In the genomic region with DNA sequence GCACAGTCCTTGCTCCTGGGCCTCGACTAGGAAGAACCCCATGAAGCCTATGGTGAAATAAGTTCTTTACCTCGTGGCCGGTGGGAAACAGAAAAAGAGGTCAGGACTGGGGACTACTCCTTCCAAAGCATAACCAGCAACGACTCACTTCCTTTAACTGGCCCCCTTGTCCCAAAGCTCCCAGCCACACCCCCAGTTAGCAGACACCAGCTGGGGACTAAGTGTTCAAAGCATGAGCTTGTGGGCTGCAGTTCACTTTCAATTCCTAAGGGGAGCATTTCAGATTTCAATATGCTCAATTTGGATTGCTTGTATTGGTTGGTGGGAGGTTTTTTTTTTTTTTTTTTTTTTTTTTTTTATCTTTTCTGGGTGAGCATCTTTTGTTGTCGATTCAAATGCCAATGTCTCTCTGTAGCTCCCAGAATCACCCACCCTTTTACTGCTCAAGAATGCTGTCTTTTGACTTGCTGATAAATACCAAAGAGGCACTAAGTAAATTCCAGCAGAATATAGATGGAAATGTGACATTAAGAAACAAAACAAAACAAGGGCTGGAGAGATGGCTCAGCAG, we compare ENCODE assay signal across 32 mouse cellular contexts. TPM values are rescaled to one million over a fixed set of nuclear protein-coding genes. Genes with fewer than 3 reads are reported as not detected.
A peak's percentile ranks its signal among the peaks of the same experiment; 100 is the strongest.
DNase-seq lines count a peak whose midpoint lies in the region; ATAC-seq and TF ChIP-seq lines count a peak whose summit lies in the region.
"Had no signal": no experiment of that assay in that cellular context is flagged by ENCODE, and none has a peak within 500 bp of the region (broad histone marks: within the 10 kb centered on the region; RNA-seq: fewer than 3 reads in every experiment).

No protein-coding gene starts in this region.

- H3K27ac ChIP-seq in ES-E14 (ENCODE audit: insufficient read depth, low read depth, low read length, poor library complexity, severe bottlenecking) = no peak overlapping the region
- H3K27ac ChIP-seq: embryonic facial prominence, embryonic 12.5 days; heart, adult 2 months; heart, embryonic 13.5 days; hindbrain, embryonic 15.5 days; liver, embryonic 14.5 days; midbrain, embryonic 12.5 days; stomach, embryonic 15.5 days had no signal

- in situ Hi-C loops in ES-E14 (cut with MboI; ENCODE audit: low sequenced_read_pairs in 2 of 2, unreplicated experiment in 2 of 2) = no loop called here

- no peaks in the 10 kb centered on the region for H3K36me3 ChIP-seq in ES-E14 (ENCODE audit: control insufficient read depth, insufficient read depth, low read length, poor library complexity, severe bottlenecking)
- H3K36me3 ChIP-seq: embryonic facial prominence, embryonic 12.5 days; heart, embryonic 13.5 days; hindbrain, embryonic 15.5 days; midbrain, embryonic 12.5 days; stomach, embryonic 15.5 days had no signal

- H3K4me3 ChIP-seq in ES-E14 (ENCODE audit: insufficient read depth in 1 of 2, low read depth in 1 of 2, low read length in 2 of 2, poor library complexity in 1 of 2, severe bottlenecking in 1 of 2) = no peak overlapping the region
- H3K4me3 ChIP-seq: embryonic facial prominence, embryonic 12.5 days; heart, adult 2 months; heart, embryonic 13.5 days; hindbrain, embryonic 15.5 days; megakaryocyte, embryonic 14.5 days; midbrain, embryonic 12.5 days; myocyte; stomach, embryonic 15.5 days had no signal

- H3K9ac ChIP-seq in ES-E14 (ENCODE audit: insufficient read depth, low read depth, low read length, poor library complexity, severe bottlenecking) = no peak overlapping the region
- H3K9ac ChIP-seq: embryonic facial prominence, embryonic 12.5 days; heart, embryonic 13.5 days; hindbrain, embryonic 15.5 days; liver, embryonic 14.5 days; lung, embryonic 14.5 days; midbrain, embryonic 12.5 days; stomach, embryonic 15.5 days had no signal

- peak; percentile 36 for DNase-seq in layer of hippocampus, adult 9-11 months
- DNase-seq in layer of hippocampus, postnatal 25 days (ENCODE audit: extremely low spot score in 1 of 2, low spot score in 1 of 2) = no peak
- peak; percentile 59 for DNase-seq in 416B (ENCODE audit: low read depth)
- DNase-seq in ES-E14 (ENCODE audit: low read depth, low spot score) = no peak
- no peak for DNase-seq in adrenal gland, postnatal 10 days
- no peak for DNase-seq in adrenal gland, adult 2 months
- DNase-seq: cerebellum, adult 11 months; cerebellum, adult 9-10 months; cerebellum, postnatal 36 days; embryo, embryonic 11 days; gastrocnemius, postnatal 25 days; heart, adult 2 months; heart, postnatal 10 days; kidney, adult 11 months; kidney, postnatal 36 days; liver; lung, embryonic 14.5 days; lung, postnatal 14 days; right cerebral cortex, postnatal 25 days; thymus, postnatal 4 days had no signal

- ATAC-seq in granulocyte monocyte progenitor cell, adult 5-6 weeks (replicated peaks; ENCODE audit: poor library complexity, severe bottlenecking) = peak; percentile 57
- ATAC-seq: forebrain, embryonic 14.5 days; inflammation-experienced regulatory T-cells, adult 6 months; Patski had no signal

- H3K4me1 ChIP-seq in ES-E14 (ENCODE audit: control insufficient read depth in 2 of 2, insufficient read depth in 2 of 2, low read length in 2 of 2, poor library complexity in 1 of 2) = no peaks in the 10 kb centered on the region; a peak in 1 of 4 replicates
- H3K4me1 ChIP-seq: embryonic facial prominence, embryonic 12.5 days; hindbrain, embryonic 15.5 days; stomach, embryonic 15.5 days had no signal

- no peaks in the 10 kb centered on the region for H3K9me3 ChIP-seq in ES-E14 (ENCODE audit: control insufficient read depth, insufficient read depth, low read depth, low read length)
- H3K9me3 ChIP-seq: embryonic facial prominence, embryonic 12.5 days; heart, embryonic 13.5 days; hindbrain, embryonic 15.5 days; megakaryocyte, embryonic 14.5 days; midbrain, embryonic 12.5 days; stomach, embryonic 15.5 days had no signal

TF ChIP-seq in ES-E14, 5 proteins besides CTCF, POLR2A, EP300 and RAD21:
- TF ChIP-seq ZNF384 (IDR thresholded peaks at IDR 0.05; ENCODE audit: low read depth, low read length) (peak; percentile 74), ZC3H11A (IDR thresholded peaks at IDR 0.05; ENCODE audit: borderline replicate concordance, low read depth, low read length) (no peak), CHD2 (IDR thresholded peaks at IDR 0.05; ENCODE audit: low read depth, low read length) (no peak), MAFK (IDR thresholded peaks at IDR 0.05; ENCODE audit: insufficient read depth, low read depth, low read length) (no peak), HCFC1 (IDR thresholded peaks at IDR 0.05; ENCODE audit: borderline replicate concordance, insufficient read depth, low read length) (no peak)

RNA-seq across cellular contexts. Expression of a gene that starts 54.3 kb away (rescaled TPM):
- 10 to 100 TPM; 82.0 to 83.5 TPM for total RNA-seq in layer of hippocampus, postnatal 25 days (2021)
- 15.0 and 16.1 TPM in 2 replicates for total RNA-seq in ES-E14 (2012; rRNA removed)
- 71.4 and 91.9 TPM in 2 replicates for total RNA-seq in granulocyte monocyte progenitor cell, adult 5-6 weeks (2014; fragmentation: Nextera tagmentation)
- 143 and 157 TPM in 2 replicates for total RNA-seq in granulocyte monocyte progenitor cell, adult 5-6 weeks (2017)
- 10 to 100 TPM; 63.8 to 81.7 TPM for total RNA-seq in adrenal gland, postnatal 10 days (2021)
- 100 to 1,000 TPM; 107 to 186 TPM for total RNA-seq in adrenal gland, adult 2 months (2021)
- polyA plus RNA-seq in adrenal gland, adult 2 months (2012; rRNA removed) = 9.0 and 9.5 TPM in 2 replicates

Comparison
In these comparisons a context has a peak if more than half of its experiments do, and no peak if none do; other contexts are left out.
1. DNase-seq: peak in layer of hippocampus, adult 9-11 months (single experiment) and 416B (single experiment); none in layer of hippocampus, postnatal 25 days (0 of 2), ES-E14 (single experiment), adrenal gland, postnatal 10 days (single experiment) and adrenal gland, adult 2 months (single experiment).